Mouse (Mus musculus) ovary, adult 18-20 months (tissue): ENCODE measurements at regions not wholly inside any gene's neighbourhood (a gene's known extent, or its start where the extent isn't known, plus 50 kb on each side); places are given as distances from the start of the nearest gene placed in this dataset.

Source experiments
- DNase-seq: peaks from one replicate; pipeline ENCODE4 v3.0.0; 2022; ENCODE audit warnings: low spot score, mixed read lengths

- no peak for DNase-seq
Observed at GRCm38 (mm10) chr5:41206462-41206861, 501.5 kb downstream of the Rab28 start.

GRCm38 (mm10) chr5:41204417-41204816 lies 503.5 kb downstream of the Rab28 start:
- no peak for DNase-seq

GRCm38 (mm10) chr5:41187193-41187592 lies 520.8 kb downstream of the Rab28 start:
- no peak for DNase-seq

GRCm38 (mm10) chr5:41177220-41177619 lies 530.7 kb downstream of the Rab28 start:
- no peak for DNase-seq

- DNase-seq: no peak
Observed at GRCm38 (mm10) chr5:41165870-41166626, 541.9 kb downstream of the Rab28 start.

GRCm38 (mm10) chr5:41125050-41125449 lies 582.9 kb downstream of the Rab28 start:
- no peak for DNase-seq

- no peak for DNase-seq
Observed at GRCm38 (mm10) chr5:41117658-41118057, 590.3 kb downstream of the Rab28 start.

GRCm38 (mm10) chr5:41087773-41088172 lies 620.2 kb downstream of the Rab28 start:
- no peak for DNase-seq

GRCm38 (mm10) chr5:41076412-41076811 lies 631.5 kb downstream of the Rab28 start:
- no peak for DNase-seq

- no peak for DNase-seq
Observed at GRCm38 (mm10) chr5:41061646-41062045, 646.3 kb downstream of the Rab28 start.

GRCm38 (mm10) chr5:41061222-41061621 lies 646.7 kb downstream of the Rab28 start:
- no peak for DNase-seq

- no peak for DNase-seq
Observed at GRCm38 (mm10) chr5:41058015-41058414, 649.9 kb downstream of the Rab28 start.

GRCm38 (mm10) chr5:41051948-41052347 lies 656.0 kb downstream of the Rab28 start:
- DNase-seq: no peak

GRCm38 (mm10) chr5:41048515-41048914 lies 659.4 kb downstream of the Rab28 start:
- DNase-seq: no peak

GRCm38 (mm10) chr5:41045221-41045620 lies 662.7 kb downstream of the Rab28 start:
- no peak for DNase-seq

GRCm38 (mm10) chr5:41044465-41044864 lies 663.5 kb downstream of the Rab28 start:
- DNase-seq: no peak

GRCm38 (mm10) chr5:41038790-41039189 lies 669.2 kb downstream of the Rab28 start:
- DNase-seq: no peak

- DNase-seq: no peak
Observed at GRCm38 (mm10) chr5:41006692-41007091, 701.3 kb downstream of the Rab28 start.

GRCm38 (mm10) chr5:40986562-40986961 lies 721.4 kb downstream of the Rab28 start:
- DNase-seq: no peak

- DNase-seq: no peak
Observed at GRCm38 (mm10) chr5:40974892-40975291, 733.1 kb downstream of the Rab28 start.

- DNase-seq: peak; percentile 7
Observed at GRCm38 (mm10) chr5:40952901-40953595, 754.9 kb downstream of the Rab28 start.

GRCm38 (mm10) chr5:40929127-40929526 lies 778.8 kb downstream of the Rab28 start:
- DNase-seq: no peak

GRCm38 (mm10) chr5:40920920-40921319 lies 787.0 kb downstream of the Rab28 start:
- no peak for DNase-seq

- no peak for DNase-seq
Observed at GRCm38 (mm10) chr5:40908803-40909202, 799.2 kb downstream of the Rab28 start.
